Mouse (Mus musculus) embryo, embryonic 10.5 days (tissue): ENCODE data around the gene Ntng2.
A peak's percentile ranks its signal among the peaks of the same experiment; 100 is the strongest.

Source experiments
- DNase-seq: peaks from one replicate; pipeline ENCODE4 v3.0.0-alpha.2; 2015; ENCODE audit warnings: low spot score

Ntng2 gene

DNA sequence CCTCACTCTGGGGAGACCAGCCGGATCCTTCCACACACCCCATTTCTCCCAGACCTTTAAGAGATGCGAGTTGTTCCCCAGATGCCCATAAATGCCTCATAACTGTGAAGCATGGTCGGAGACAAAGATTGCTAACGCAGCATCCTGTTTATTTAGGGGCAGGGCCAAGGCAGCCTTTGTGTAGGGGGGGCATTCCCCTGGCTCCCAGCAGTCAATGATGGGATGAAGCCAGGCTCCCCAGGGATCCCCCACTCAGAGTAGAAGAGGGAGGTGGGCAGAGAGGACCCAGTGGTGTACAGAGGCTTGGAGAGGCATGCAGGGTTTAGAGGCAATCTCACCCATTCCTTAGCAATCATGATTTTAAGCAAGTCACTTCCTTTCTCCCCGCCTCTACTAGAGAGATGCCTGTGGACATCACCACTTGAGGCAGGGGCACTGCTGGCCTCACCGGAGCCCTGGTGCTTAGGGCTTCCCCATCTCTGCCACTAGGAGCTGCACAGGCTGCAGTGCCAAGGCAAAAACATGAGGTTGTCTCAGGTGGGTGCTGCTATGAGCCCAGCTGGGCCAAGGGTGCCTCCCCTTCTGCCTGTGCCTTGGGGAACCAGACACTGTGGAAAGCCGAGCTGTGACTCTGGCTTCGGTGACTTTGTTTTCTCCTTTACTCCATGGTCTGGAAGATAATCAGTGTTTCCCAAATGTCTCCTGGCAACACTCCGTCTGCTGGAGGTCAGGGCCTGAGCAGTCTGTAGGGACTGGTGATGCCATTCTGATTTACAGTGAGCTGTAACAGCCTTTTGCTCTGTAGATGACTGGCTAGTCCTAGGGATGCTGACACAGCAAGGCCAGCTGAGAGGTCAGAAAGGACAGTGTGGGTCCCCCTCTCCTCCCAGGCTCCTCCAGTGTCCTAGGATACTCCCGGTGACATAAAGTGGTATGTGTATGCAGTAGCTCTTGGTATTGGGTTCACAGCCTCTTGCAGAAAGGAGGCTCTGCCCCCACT is 61.3 kb downstream of the Ntng2 start:
- DNase-seq = no peak

DNA sequence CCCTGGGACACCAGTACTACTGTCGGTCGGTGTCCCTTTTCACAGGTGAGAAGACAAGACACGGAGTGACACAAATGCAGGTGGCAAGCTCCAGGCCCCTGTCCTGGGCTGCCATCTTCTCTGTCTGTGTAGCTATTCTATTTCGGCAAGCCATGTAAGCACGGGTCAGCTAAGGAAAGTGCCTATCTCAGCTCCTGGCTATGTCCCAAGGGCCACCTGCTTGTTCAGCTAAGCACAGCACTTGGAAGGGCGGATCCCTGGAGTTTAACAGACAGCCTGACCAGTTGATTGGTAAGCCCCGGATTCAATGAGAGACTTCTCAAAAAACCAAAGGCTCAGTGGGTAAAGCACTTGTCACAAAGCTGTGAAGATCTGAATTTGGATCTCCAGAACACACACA is 62.4 kb downstream of the Ntng2 start:
- DNase-seq = no peak

DNA sequence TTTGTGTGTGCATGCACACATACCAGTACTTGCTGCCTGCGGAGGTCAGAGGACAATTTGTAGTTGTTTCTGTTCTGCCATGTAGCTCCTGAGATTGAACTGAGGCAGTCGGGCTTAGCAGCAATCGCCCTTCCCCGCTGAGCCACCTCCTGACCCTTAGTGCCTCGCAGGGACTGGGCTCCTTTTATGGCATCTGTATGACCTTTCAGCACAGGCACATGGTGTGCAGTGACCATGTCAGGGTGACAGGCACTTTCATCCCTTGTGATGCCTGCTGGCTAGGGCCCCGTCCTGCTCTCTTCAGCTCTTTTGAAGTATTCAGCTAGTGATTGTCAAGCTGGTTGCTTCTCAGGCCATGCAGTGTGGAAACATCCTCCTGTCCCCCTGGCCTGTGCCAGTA is 66.6 kb downstream of the Ntng2 start:
- DNase-seq = peak; percentile 29

GRCm38 (mm10) chr2:29183266-29183924 is 69.4 kb downstream of the Ntng2 start:
- DNase-seq = peak; percentile 11

DNA sequence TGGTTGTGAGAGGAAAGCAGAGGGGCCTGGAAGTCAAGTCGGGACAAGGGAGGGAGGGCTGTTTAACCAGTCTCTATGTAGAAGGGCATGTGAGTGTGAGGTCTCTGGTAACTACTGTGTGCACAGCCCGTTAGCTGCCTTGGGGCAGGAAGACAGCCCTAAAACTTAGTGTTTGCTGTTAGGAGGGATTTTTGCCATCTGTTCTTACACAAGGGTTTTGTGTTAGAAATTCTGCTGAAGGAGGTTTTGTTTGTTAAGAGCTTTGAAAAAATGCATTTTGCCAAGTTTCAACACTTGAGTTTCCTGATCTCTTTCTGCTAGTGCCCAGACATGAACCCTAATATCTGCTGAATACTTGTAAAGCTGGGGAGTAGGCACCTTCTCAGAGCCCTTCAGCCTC is 71.7 kb downstream of the Ntng2 start:
- DNase-seq = no peak

- no peak for DNase-seq
These were observed 73.0 kb downstream of the Ntng2 start for GRCm38 (mm10) chr2:29179810-29180209.

GRCm38 (mm10) chr2:29174887-29175286 is 77.9 kb downstream of the Ntng2 start:
- no peak for DNase-seq

DNA sequence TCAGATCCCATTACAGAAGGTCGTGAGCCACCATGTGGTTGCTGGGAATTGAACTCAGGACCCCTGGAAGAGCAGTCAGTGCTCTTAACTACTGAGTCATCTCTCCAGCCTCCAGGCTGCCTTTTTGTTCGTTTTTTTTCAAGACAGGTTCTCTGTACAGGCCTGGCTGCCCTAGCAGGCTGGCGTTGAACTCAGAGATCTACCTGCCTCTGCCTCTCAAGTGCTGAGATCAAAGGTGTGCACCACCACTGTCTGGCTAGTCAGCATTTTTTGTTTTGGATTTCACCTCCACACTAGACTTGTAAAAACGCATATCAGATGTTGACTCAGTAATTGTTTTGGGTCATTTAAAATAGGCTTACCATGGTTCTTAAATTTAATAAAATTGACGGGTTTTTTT is 84.7 kb downstream of the Ntng2 start:
- no peak for DNase-seq

- no peak for DNase-seq
These were observed 100.9 kb downstream of the Ntng2 start for GRCm38 (mm10) chr2:29151941-29152340.
